Mouse (Mus musculus) liver, embryonic 16.5 days (tissue): ENCODE measurements around the gene Zfp706. TPM values are rescaled to one million over a fixed set of nuclear protein-coding genes. Genes with fewer than 3 reads are reported as not detected.

ENCODE experiments used
- ATAC-seq: fragments of 200-750 bp; cut with Nextera tagmentation; 2 replicates; pipeline ENCODE4 v1.8.0; 2017; ENCODE audit warnings: low read depth, mild to moderate bottlenecking, moderate number of reproducible peaks, moderate library complexity
- H3K27ac ChIP-seq: fragments of 300-500 bp; sonication (generic); 2 replicates; pipeline ENCODE4 v1.5.1; 2014; ENCODE audit warnings: mild to moderate bottlenecking, low read length
- H3K27me3 ChIP-seq: fragments of 300-500 bp; sonication (generic); 2 replicates; pipeline ENCODE4 v1.6.1; 2014; ENCODE audit warnings: low read depth, low read length, mixed read lengths; ENCODE audit not compliant: control insufficient read depth, insufficient read depth
- H3K36me3 ChIP-seq: fragments of 300-500 bp; sonication (generic); 2 replicates; pipeline ENCODE4 v1.6.1; 2014; ENCODE audit warnings: mild to moderate bottlenecking; ENCODE audit not compliant: control insufficient read depth, insufficient read depth
- H3K4me1 ChIP-seq: fragments of 300-500 bp; sonication (generic); 2 replicates; pipeline ENCODE4 v1.6.1; 2014; ENCODE audit warnings: low read depth, low read length, mixed read lengths; ENCODE audit not compliant: control insufficient read depth
- H3K4me2 ChIP-seq: fragments of 300-500 bp; sonication (generic); 2 replicates; pipeline ENCODE4 v1.6.1; 2014; ENCODE audit warnings: low read depth, low read length, mixed read lengths
- H3K4me3 ChIP-seq: fragments of 300-500 bp; sonication (generic); 2 replicates; pipeline ENCODE4 v1.5.1; 2014; ENCODE audit warnings: low read depth, mild to moderate bottlenecking, low read length
- H3K9ac ChIP-seq: fragments of 300-500 bp; sonication (generic); 2 replicates; pipeline ENCODE4 v1.6.1; 2014; ENCODE audit warnings: low read depth, low read length
- H3K9me3 ChIP-seq: fragments of 300-500 bp; sonication (generic); replicated peaks from 2 replicates; pipeline ENCODE4 v1.6.1; 2016; ENCODE audit warnings: low read length; ENCODE audit not compliant: control insufficient read depth
- WGBS: fragments of 180-500 bp; shearing (Covaris S2); extraction: QIAGEN DNeasy Blood & Tissue Kit; methylation state at CpG from one replicate; pipeline ENCODE4 v1.1.7; 2014; ENCODE audit not compliant: insufficient replicate concordance; 5-methylcytosine and 5-hydroxymethylcytosine counted together
- polyA plus RNA-seq: library from polyadenylated mRNA; unstranded; fragments of >200 nt; fragmentation: Nextera tagmentation; extraction: Ambion mirVana; gene quantifications from 2 replicates; pipeline ENCODE4 v1.2.1, GENCODE M21; 2015

Gene Zfp706
- polyA plus RNA-seq, 1 experiment from 2014 or later = 151 TPM

DNA sequence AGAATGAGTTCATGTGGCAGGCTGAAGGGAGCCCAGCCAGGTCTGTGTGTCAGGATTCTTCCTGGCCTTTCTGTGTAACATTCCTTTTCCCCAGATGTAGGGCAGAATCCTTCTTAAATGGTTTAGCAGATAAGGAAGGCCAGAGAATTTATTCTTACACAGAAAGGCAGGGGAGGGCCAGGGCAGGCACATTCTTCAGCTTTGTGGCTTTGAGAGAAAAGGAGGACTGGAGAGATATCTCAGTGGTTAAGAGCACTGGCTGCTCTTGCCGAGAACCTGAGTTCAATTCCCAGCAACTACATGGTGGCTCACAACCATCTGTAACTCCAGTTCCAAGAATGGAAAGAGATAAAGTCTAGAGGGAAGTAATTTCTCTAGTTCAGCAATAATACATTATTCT is 31.1 kb upstream of the Zfp706 start:
- ATAC-seq = no peak
- Histone ChIP-seq H3K4me1 (no peaks in the 10 kb centered on the region), H3K9me3 (no peaks in the 10 kb centered on the region), H3K27ac (no peak overlapping the region), H3K4me3 (no peak overlapping the region), H3K27me3 (no peaks in the 10 kb centered on the region), H3K36me3 (no peaks in the 10 kb centered on the region), H3K9ac (no peak overlapping the region), H3K4me2 (no peak overlapping the region)
- WGBS = 15% methylated on average over 1 of the region's 1 CpGs

DNA sequence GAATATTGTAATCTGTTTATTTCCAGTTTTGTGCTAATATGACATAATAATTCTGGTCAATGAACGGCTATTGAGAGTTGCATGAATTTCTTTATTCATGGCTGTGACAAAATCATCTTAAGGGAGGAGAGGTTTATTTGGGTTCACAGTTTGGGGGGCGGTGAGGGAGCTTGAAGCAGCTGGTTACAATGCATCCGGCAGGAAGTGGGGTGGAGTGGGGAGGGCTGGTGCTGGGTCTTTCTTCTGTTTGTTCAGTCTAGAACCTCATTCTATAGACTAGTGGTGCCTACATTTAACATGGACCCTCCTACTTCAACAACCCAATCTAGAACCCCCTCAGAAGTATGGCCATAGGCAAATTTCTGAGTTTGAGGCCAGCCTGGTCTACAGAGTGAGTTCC is 30.1 kb upstream of the Zfp706 start:
- WGBS = 59% methylated on average over 3 of the region's 3 CpGs

DNA sequence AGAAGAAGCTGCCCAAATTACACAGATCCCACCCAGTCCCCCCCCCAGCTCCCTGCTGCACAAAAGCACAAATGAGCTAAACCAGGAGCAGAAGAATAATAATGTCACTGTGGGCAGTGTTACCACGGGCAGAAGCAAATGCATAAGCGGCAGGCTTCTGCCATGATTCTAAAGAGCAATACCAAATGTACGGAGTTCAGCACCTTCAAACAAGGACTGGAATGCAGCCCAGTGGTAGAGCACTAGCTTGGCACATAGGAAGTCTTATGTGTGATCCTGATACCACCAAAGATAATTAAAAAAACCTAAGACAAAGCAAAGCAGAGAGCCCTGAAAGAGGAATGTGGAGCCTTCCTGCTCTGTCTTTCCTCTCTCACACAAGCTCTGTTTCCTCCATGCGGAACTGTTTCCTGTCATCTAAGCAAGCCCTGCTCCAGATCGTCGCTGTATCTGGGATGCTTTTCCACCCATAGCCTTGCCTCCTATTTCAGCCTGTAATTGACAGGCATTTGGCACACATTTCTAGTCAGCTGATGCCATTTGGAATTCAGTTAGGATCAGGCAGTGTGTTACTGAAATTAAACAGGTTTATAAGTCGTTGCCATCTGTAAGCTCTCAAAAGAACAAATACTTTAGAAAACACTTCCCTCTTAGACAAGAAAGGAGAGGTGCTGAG is 29.0 kb upstream of the Zfp706 start:
- Histone ChIP-seq H3K4me3 (no peak overlapping the region), H3K27me3 (no peaks in the 10 kb centered on the region), H3K4me1 (no peaks in the 10 kb centered on the region), H3K27ac (no peak overlapping the region), H3K9ac (no peak overlapping the region), H3K9me3 (no peaks in the 10 kb centered on the region), H3K4me2 (no peak overlapping the region), H3K36me3 (no peaks in the 10 kb centered on the region)
- WGBS = 47% methylated on average over 7 of the region's 7 CpGs
- ATAC-seq = no peak

More for the DNA sequence above, 30.1 kb upstream of the Zfp706 start:
- Histone ChIP-seq H3K27ac (no peak overlapping the region), H3K4me2 (no peak overlapping the region), H3K27me3 (no peaks in the 10 kb centered on the region), H3K9me3 (no peaks in the 10 kb centered on the region), H3K36me3 (no peaks in the 10 kb centered on the region), H3K4me1 (no peaks in the 10 kb centered on the region), H3K4me3 (no peak overlapping the region), H3K9ac (no peak overlapping the region)
- no peak for ATAC-seq

DNA sequence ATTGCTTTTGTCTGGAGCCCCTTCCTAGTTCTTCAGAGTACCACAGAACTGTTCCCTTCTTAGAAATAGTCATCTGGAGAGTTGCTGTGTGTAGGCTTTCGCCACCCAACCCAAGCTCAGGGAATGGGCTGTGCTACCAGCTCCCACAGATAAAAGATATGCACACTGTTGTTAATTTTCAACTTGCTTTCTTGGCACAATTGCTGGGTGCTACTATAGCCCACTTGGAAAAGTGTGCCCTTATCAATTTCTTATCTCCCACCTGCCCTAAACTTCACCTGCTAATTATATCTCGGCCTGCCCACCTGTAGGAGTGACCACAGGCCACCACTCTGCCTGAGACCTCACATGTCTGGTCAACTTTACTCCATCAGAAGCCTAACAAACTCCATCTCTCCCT is 26.6 kb upstream of the Zfp706 start:
- WGBS = 50% methylated on average over 2 of the region's 2 CpGs
- Histone ChIP-seq H3K9me3 (no peaks in the 10 kb centered on the region), H3K27me3 (no peaks in the 10 kb centered on the region), H3K36me3 (no peaks in the 10 kb centered on the region), H3K4me3 (no peak overlapping the region), H3K27ac (no peak overlapping the region), H3K4me1 (no peaks in the 10 kb centered on the region), H3K4me2 (no peak overlapping the region), H3K9ac (no peak overlapping the region)
- ATAC-seq = no peak

DNA sequence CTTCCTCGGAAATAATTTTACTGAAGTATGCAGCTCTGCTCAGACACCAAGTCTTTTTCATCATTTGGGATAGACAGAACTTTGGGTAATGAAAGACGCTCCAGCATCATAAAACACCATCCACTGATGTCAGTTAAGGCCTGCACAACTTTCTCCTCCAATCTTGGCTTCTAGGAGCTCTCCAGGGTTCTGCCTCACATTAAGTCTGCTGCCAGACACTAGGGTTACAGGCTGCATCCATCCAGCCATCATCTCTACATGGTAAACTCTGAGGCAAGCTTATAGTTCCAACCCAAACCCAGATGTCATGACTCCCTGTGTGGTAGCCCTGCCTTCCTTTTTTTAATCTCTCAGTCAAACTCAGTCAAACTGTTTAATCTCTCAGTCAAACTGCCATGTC is 25.9 kb upstream of the Zfp706 start:
- H3K9ac ChIP-seq = no peak overlapping the region
- H3K27me3 ChIP-seq = no peaks in the 10 kb centered on the region
- H3K36me3 ChIP-seq = no peaks in the 10 kb centered on the region
- H3K9me3 ChIP-seq = no peaks in the 10 kb centered on the region
- H3K4me2 ChIP-seq = no peak overlapping the region
- no peak overlapping the region for H3K4me3 ChIP-seq
- WGBS = 65% methylated on average over 2 of the region's 2 CpGs
- H3K4me1 ChIP-seq = no peaks in the 10 kb centered on the region
- H3K27ac ChIP-seq = no peak overlapping the region
- no peak for ATAC-seq

DNA sequence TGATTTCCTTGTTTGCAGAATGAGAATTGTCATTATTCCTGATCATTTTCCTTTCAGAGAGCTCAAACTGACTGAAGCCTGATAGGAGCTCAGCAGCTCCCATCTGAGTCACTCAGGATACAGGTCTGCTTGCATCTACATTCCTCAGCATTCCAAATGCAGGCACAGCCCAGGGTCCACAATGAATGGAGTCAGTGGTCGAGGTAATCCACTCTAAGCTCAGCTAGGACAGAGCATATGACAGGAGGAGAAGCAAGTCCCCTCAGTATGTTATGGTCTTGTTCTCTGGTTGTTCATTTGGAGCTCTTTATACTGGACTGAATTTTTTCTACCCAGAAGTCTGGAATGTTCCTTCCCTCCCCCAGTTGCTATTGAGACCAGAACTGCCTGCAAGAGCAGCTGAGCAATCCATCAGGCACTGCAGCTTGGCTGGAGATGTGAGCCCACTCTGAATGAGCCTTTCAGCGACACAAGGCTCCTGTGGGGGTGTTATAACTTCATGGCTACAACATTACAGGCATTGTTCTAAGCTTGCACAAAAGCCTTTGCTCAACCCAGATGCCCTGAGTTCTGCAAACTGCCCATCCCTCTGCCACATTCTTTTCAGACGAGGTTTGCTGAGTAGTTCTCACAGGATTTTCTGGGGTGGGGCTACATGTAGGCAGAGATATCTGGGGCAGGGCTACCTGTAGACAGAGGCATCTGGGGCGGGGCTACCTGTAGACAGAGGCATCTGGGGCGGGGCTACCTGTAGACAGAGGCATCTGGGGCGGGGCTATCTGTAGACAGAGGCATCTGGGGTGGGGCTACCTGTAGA is 24.0 kb upstream of the Zfp706 start:
- Histone ChIP-seq H3K4me3 (no peak overlapping the region), H3K4me1 (no peaks in the 10 kb centered on the region), H3K9ac (no peak overlapping the region), H3K36me3 (no peaks in the 10 kb centered on the region), H3K4me2 (no peak overlapping the region), H3K27me3 (no peaks in the 10 kb centered on the region), H3K9me3 (no peaks in the 10 kb centered on the region), H3K27ac (no peak overlapping the region)
- ATAC-seq = no peak
- WGBS = 25% methylated on average over 6 of the region's 6 CpGs

DNA sequence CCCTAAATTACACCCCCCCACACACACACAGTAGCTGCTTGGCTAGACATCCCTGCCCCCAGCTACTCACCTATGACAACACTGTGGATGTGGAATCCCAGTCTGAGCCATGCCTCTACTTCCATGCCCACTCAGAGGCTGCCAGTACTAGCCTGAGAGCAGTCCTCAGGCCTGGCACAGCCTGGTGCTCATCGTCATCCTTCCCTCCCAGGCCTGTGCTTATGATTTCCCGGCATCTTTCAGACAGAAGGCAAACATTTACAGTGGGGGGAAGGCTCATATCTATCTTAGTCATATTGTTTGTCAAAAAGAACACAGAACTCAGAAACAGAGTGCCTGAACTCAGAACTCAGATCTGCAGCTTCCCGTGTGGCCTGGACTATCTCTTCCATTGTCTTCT is 23.4 kb upstream of the Zfp706 start:
- no peak for ATAC-seq
- Histone ChIP-seq H3K9ac (no peak overlapping the region), H3K4me2 (no peak overlapping the region), H3K36me3 (no peaks in the 10 kb centered on the region), H3K4me1 (no peaks in the 10 kb centered on the region), H3K27ac (no peak overlapping the region), H3K9me3 (no peaks in the 10 kb centered on the region), H3K27me3 (no peaks in the 10 kb centered on the region), H3K4me3 (no peak overlapping the region)
- 57% methylated on average over 3 of the region's 3 CpGs for WGBS

DNA sequence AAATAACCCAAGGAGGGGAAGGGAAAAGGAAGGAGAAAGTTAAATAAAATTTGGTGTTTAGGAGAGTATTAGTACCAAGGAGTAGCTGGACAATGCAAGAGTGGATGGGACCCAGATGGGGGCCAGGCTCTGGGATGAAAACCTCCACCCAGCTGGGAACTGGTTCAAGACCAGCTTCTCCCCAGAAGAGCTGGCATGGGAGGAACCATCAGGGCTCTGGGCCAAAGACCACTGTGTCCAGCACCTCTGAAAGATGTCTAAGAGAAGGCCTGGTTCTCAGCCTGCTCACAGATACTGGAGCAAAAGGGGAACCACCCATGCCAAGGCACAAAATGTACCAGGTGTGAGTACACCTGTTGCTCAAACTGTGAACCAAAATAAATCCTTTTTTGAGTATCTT is 20.4 kb upstream of the Zfp706 start:
- Histone ChIP-seq H3K9me3 (no peaks in the 10 kb centered on the region), H3K4me1 (no peaks in the 10 kb centered on the region), H3K27ac (no peak overlapping the region), H3K27me3 (no peaks in the 10 kb centered on the region), H3K36me3 (no peaks in the 10 kb centered on the region), H3K9ac (no peak overlapping the region), H3K4me3 (no peak overlapping the region), H3K4me2 (no peak overlapping the region)
- ATAC-seq = no peak

DNA sequence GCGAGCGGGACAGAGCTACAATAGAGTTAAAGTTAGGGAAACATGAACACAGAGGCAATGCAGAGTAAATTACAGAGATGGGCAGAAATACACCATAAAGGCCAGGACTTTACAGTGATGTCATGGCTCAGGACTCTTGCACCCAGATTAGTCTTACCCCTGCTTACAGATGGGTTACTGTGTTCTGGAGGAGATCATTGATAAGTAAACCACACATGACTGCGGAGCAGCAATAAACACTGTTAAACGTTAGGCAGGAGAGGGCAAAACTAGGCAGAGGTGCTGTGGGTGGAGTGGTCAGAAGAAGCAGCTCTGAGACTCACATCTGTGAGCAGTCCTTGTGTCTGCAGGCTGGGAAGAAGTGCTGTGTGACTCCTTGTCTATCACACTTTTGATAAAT is 18.9 kb upstream of the Zfp706 start:
- H3K4me1 ChIP-seq = no peaks in the 10 kb centered on the region
- no peak overlapping the region for H3K27ac ChIP-seq
- 51% methylated on average over 4 of the region's 4 CpGs for WGBS
- no peak for ATAC-seq
- H3K9ac ChIP-seq = no peak overlapping the region
- no peak overlapping the region for H3K4me2 ChIP-seq
- H3K36me3 ChIP-seq = no peaks in the 10 kb centered on the region
- no peaks in the 10 kb centered on the region for H3K9me3 ChIP-seq
- no peaks in the 10 kb centered on the region for H3K27me3 ChIP-seq
- H3K4me3 ChIP-seq = no peak overlapping the region
